Mouse (Mus musculus): Measurements from ENCODE around the gene Rnf208. TPM values are rescaled to one million over a fixed set of nuclear protein-coding genes. Genes with fewer than 3 reads are reported as not detected.

Gene Rnf208
- polyA plus RNA-seq, 1 experiment: 0.22 TPM

GRCm38 (mm10) chr2:25272515-25272914 is 30.5 kb downstream of the Rnf208 start:
- peaks cover 30% of the 10 kb centered on the region for H3K79me3 ChIP-seq (ENCODE audit: low read depth)
- no peak for TF ChIP-seq CEBPB (IDR thresholded peaks at IDR 0.05; ENCODE audit: low read depth)
- TF ChIP-seq MYOD1 (IDR thresholded peaks at IDR 0.05; ENCODE audit: control insufficient read depth, insufficient read length, low read depth): no peak
- TF ChIP-seq FOSL1 (IDR thresholded peaks at IDR 0.05; ENCODE audit: insufficient read depth, low read length, poor library complexity, severe bottlenecking): no peak
- no peak for TF ChIP-seq CTCF (IDR thresholded peaks at IDR 0.05; ENCODE audit: control insufficient read depth, insufficient read depth, insufficient read length)
- no peak for TF ChIP-seq MYOG (IDR thresholded peaks at IDR 0.05; ENCODE audit: control insufficient read depth, extremely low read depth, insufficient read length)
- no peak for TF ChIP-seq USF1 (IDR thresholded peaks at IDR 0.05; ENCODE audit: low read depth)
- TF ChIP-seq MAX (IDR thresholded peaks at IDR 0.05): no peak
- H3K27me3 ChIP-seq (ENCODE audit: control insufficient read depth, insufficient read depth, insufficient read length): no peaks in the 10 kb centered on the region
- H3K79me2 ChIP-seq (ENCODE audit: control insufficient read depth, insufficient read depth): peaks cover 59% of the 10 kb centered on the region
- peak overlapping the region; percentile 78 for H3ac ChIP-seq (ENCODE audit: control insufficient read depth, insufficient read length, low read depth)
- H3K4me3 ChIP-seq (ENCODE audit: insufficient read depth, poor library complexity, severe bottlenecking): peak overlapping the region; percentile 97
- peaks cover 62% of the 10 kb centered on the region for H3K36me3 ChIP-seq (ENCODE audit: control insufficient read depth, insufficient read depth)

GRCm38 (mm10) chr2:25273010-25273409 is 31.0 kb downstream of the Rnf208 start:
- no peak for TF ChIP-seq MYOD1 (IDR thresholded peaks at IDR 0.05; ENCODE audit: control insufficient read depth, insufficient read length, low read depth)
- no peak for TF ChIP-seq MYOG (IDR thresholded peaks at IDR 0.05; ENCODE audit: control insufficient read depth, extremely low read depth, insufficient read length)
- TF ChIP-seq CTCF (IDR thresholded peaks at IDR 0.05; ENCODE audit: control insufficient read depth, insufficient read depth, insufficient read length): no peak
- TF ChIP-seq MAX (IDR thresholded peaks at IDR 0.05): no peak
- no peak for TF ChIP-seq FOSL1 (IDR thresholded peaks at IDR 0.05; ENCODE audit: insufficient read depth, low read length, poor library complexity, severe bottlenecking)
- TF ChIP-seq USF1 (IDR thresholded peaks at IDR 0.05; ENCODE audit: low read depth): no peak
- TF ChIP-seq CEBPB (IDR thresholded peaks at IDR 0.05; ENCODE audit: low read depth): no peak
- peaks cover 65% of the 10 kb centered on the region for H3K36me3 ChIP-seq (ENCODE audit: control insufficient read depth, insufficient read depth)
- H3K79me2 ChIP-seq (ENCODE audit: control insufficient read depth, insufficient read depth): peaks cover 56% of the 10 kb centered on the region
- H3K27me3 ChIP-seq (ENCODE audit: control insufficient read depth, insufficient read depth, insufficient read length): no peaks in the 10 kb centered on the region
- peak overlapping the region; percentile 78 for H3ac ChIP-seq (ENCODE audit: control insufficient read depth, insufficient read length, low read depth)
- peaks cover 29% of the 10 kb centered on the region for H3K79me3 ChIP-seq (ENCODE audit: low read depth)
- peak overlapping the region; percentile 97 for H3K4me3 ChIP-seq (ENCODE audit: insufficient read depth, poor library complexity, severe bottlenecking)

GRCm38 (mm10) chr2:25278928-25279882 is 37.1 kb downstream of the Rnf208 start:
- peak; percentile 20 for TF ChIP-seq MAX (IDR thresholded peaks at IDR 0.05)
- no peak for TF ChIP-seq CEBPB (IDR thresholded peaks at IDR 0.05; ENCODE audit: low read depth)
- peak; percentile 48 for TF ChIP-seq CTCF (IDR thresholded peaks at IDR 0.05; ENCODE audit: control insufficient read depth, insufficient read depth, insufficient read length)
- no peak for TF ChIP-seq USF1 (IDR thresholded peaks at IDR 0.05; ENCODE audit: low read depth)
- Histone ChIP-seq H3K4me3 (ENCODE audit: insufficient read depth, poor library complexity, severe bottlenecking) (no peak overlapping the region), H3ac (ENCODE audit: control insufficient read depth, insufficient read length, low read depth) (no peak overlapping the region), H3K79me3 (ENCODE audit: low read depth) (peaks cover 3% of the 10 kb centered on the region), H3K79me2 (ENCODE audit: control insufficient read depth, insufficient read depth) (peaks cover 11% of the 10 kb centered on the region), H3K36me3 (ENCODE audit: control insufficient read depth, insufficient read depth) (peaks cover 95% of the 10 kb centered on the region), H3K27me3 (ENCODE audit: control insufficient read depth, insufficient read depth, insufficient read length) (no peaks in the 10 kb centered on the region)

- Histone ChIP-seq H3K36me3 (ENCODE audit: control insufficient read depth, insufficient read depth) (peaks cover 52% of the 10 kb centered on the region), H3ac (ENCODE audit: control insufficient read depth, insufficient read length, low read depth) (no peak overlapping the region), H3K4me3 (ENCODE audit: insufficient read depth, poor library complexity, severe bottlenecking) (no peak overlapping the region), H3K79me3 (ENCODE audit: low read depth) (no peaks in the 10 kb centered on the region), H3K79me2 (ENCODE audit: control insufficient read depth, insufficient read depth) (no peaks in the 10 kb centered on the region), H3K27me3 (ENCODE audit: control insufficient read depth, insufficient read depth, insufficient read length) (peaks cover 23% of the 10 kb centered on the region)
- TF ChIP-seq CEBPB (IDR thresholded peaks at IDR 0.05; ENCODE audit: low read depth): no peak
- no peak for TF ChIP-seq FOSL1 (IDR thresholded peaks at IDR 0.05; ENCODE audit: insufficient read depth, low read length, poor library complexity, severe bottlenecking)
- TF ChIP-seq CTCF (IDR thresholded peaks at IDR 0.05; ENCODE audit: control insufficient read depth, insufficient read depth, insufficient read length): no peak
- TF ChIP-seq MAX (IDR thresholded peaks at IDR 0.05): no peak
- no peak for TF ChIP-seq MYOD1 (IDR thresholded peaks at IDR 0.05; ENCODE audit: control insufficient read depth, insufficient read length, low read depth)
- no peak for TF ChIP-seq MYOG (IDR thresholded peaks at IDR 0.05; ENCODE audit: control insufficient read depth, extremely low read depth, insufficient read length)
- no peak for TF ChIP-seq USF1 (IDR thresholded peaks at IDR 0.05; ENCODE audit: low read depth)
Observed at GRCm38 (mm10) chr2:25285551-25285950, 43.5 kb downstream of the Rnf208 start.

- no peak for TF ChIP-seq FOSL1 (IDR thresholded peaks at IDR 0.05; ENCODE audit: insufficient read depth, low read length, poor library complexity, severe bottlenecking)
- Histone ChIP-seq H3K79me3 (ENCODE audit: low read depth) (no peaks in the 10 kb centered on the region), H3K36me3 (ENCODE audit: control insufficient read depth, insufficient read depth) (peaks cover 45% of the 10 kb centered on the region), H3ac (ENCODE audit: control insufficient read depth, insufficient read length, low read depth) (no peak overlapping the region), H3K79me2 (ENCODE audit: control insufficient read depth, insufficient read depth) (no peaks in the 10 kb centered on the region), H3K27me3 (ENCODE audit: control insufficient read depth, insufficient read depth, insufficient read length) (peaks cover 31% of the 10 kb centered on the region), H3K4me3 (ENCODE audit: insufficient read depth, poor library complexity, severe bottlenecking) (no peak overlapping the region)
Observed at GRCm38 (mm10) chr2:25286314-25286713, 44.3 kb downstream of the Rnf208 start.

All from C2C12 (cell line).